Mouse (Mus musculus): ENCODE measurements around the gene Sag. TPM values are rescaled to one million over a fixed set of nuclear protein-coding genes. Genes with fewer than 3 reads are reported as not detected.

Sag gene
- total RNA-seq (2014; rRNA removed) (0.09 and 0.27 TPM in 2 replicates), polyA plus RNA-seq (2012; rRNA removed) (0.15 TPM in 1 of 2 replicates, not detected in the other)

GRCm38 (mm10) chr1:87803576-87803975 is at the start of gene Sag:
Sag (plus strand) TSS chr1:87803680.
- 45% methylated on average over 6 of the region's 6 CpGs for WGBS
- no peaks in the 10 kb centered on the region for H3K36me3 ChIP-seq (ENCODE audit: control insufficient read depth, insufficient read depth, low read length)
- no peak within 1 kb of the TSS for H3K27ac ChIP-seq (replicated peaks; ENCODE audit: insufficient read depth, low read depth, low read length)
- no peak for DNase-seq (ENCODE audit: extremely low read depth, low read depth, low spot score)
- peaks cover 5% of the 10 kb centered on the region; the same call in 1 of the 2 replicates for H3K4me1 ChIP-seq (ENCODE audit: control insufficient read depth, insufficient read depth, low read length)
- no peaks in the 10 kb centered on the region for H3K27me3 ChIP-seq (ENCODE audit: control insufficient read depth, insufficient read depth, low read length)
- no peaks in the 10 kb centered on the region for H3K79me2 ChIP-seq (ENCODE audit: control insufficient read depth, insufficient read depth, low read length)
- no peak within 1 kb of the TSS for H3K9ac ChIP-seq (ENCODE audit: low read depth, low read length)
- H3K4me3 ChIP-seq (ENCODE audit: insufficient read depth, low read depth, low read length) = no peak within 1 kb of the TSS
- no peak for TF ChIP-seq POLR2A (IDR thresholded peaks at IDR 0.05; ENCODE audit: extremely low read depth, insufficient read depth, low read length)
- no peak for TF ChIP-seq CTCF (IDR thresholded peaks at IDR 0.05; ENCODE audit: low read depth, low read length)

GRCm38 (mm10) chr1:87755641-87756470 is 47.6 kb upstream of the Sag start, which contains the start of gene Atg16l1:
Atg16l1 (plus strand) TSS chr1:87755870.
- peaks cover 10% of the 10 kb centered on the region for H3K4me1 ChIP-seq (ENCODE audit: control insufficient read depth, insufficient read depth, low read length)
- no peaks in the 10 kb centered on the region for H3K27me3 ChIP-seq (ENCODE audit: control insufficient read depth, insufficient read depth, low read length)
- H3K79me2 ChIP-seq (ENCODE audit: control insufficient read depth, insufficient read depth, low read length) = peaks cover 21% of the 10 kb centered on the region
- H3K27ac ChIP-seq (replicated peaks; ENCODE audit: insufficient read depth, low read depth, low read length) = peak within 1 kb of the TSS; percentile 80
- peak; percentile 87 for DNase-seq (ENCODE audit: extremely low read depth, low read depth, low spot score)
- TF ChIP-seq CTCF (IDR thresholded peaks at IDR 0.05; ENCODE audit: low read depth, low read length) (peak; percentile 55), POLR2A (IDR thresholded peaks at IDR 0.05; ENCODE audit: extremely low read depth, insufficient read depth, low read length) (peak; percentile 69; the same call in 1 of the 2 replicates)
- peak within 1 kb of the TSS; percentile 99 for H3K9ac ChIP-seq (ENCODE audit: low read depth, low read length)
- peaks cover 21% of the 10 kb centered on the region for H3K36me3 ChIP-seq (ENCODE audit: control insufficient read depth, insufficient read depth, low read length)
- H3K4me3 ChIP-seq (ENCODE audit: insufficient read depth, low read depth, low read length) = peak within 1 kb of the TSS; percentile 97
- 1% methylated on average over 79 of the region's 79 CpGs for WGBS

GRCm38 (mm10) chr1:87763821-87764220 is 39.7 kb upstream of the Sag start:
- no peak overlapping the region for H3K4me3 ChIP-seq (ENCODE audit: insufficient read depth, low read depth, low read length)
- 19% methylated on average over 3 of the region's 3 CpGs for WGBS
- peaks cover 3% of the 10 kb centered on the region; the same call in 1 of the 2 replicates for H3K79me2 ChIP-seq (ENCODE audit: control insufficient read depth, insufficient read depth, low read length)
- H3K36me3 ChIP-seq (ENCODE audit: control insufficient read depth, insufficient read depth, low read length) = peaks cover 70% of the 10 kb centered on the region
- peaks cover 15% of the 10 kb centered on the region for H3K4me1 ChIP-seq (ENCODE audit: control insufficient read depth, insufficient read depth, low read length)
- peak overlapping the region; percentile 81 for H3K27ac ChIP-seq (replicated peaks; ENCODE audit: insufficient read depth, low read depth, low read length)
- no peaks in the 10 kb centered on the region for H3K27me3 ChIP-seq (ENCODE audit: control insufficient read depth, insufficient read depth, low read length)
- DNase-seq (ENCODE audit: extremely low read depth, low read depth, low spot score) = peak; percentile 82
- no peak for TF ChIP-seq CTCF (IDR thresholded peaks at IDR 0.05; ENCODE audit: low read depth, low read length)
- no peak for TF ChIP-seq POLR2A (IDR thresholded peaks at IDR 0.05; ENCODE audit: extremely low read depth, insufficient read depth, low read length)
- no peak overlapping the region for H3K9ac ChIP-seq (ENCODE audit: low read depth, low read length)

GRCm38 (mm10) chr1:87765741-87766140 is 37.7 kb upstream of the Sag start:
- peaks cover 3% of the 10 kb centered on the region; the same call in 1 of the 2 replicates for H3K79me2 ChIP-seq (ENCODE audit: control insufficient read depth, insufficient read depth, low read length)

GRCm38 (mm10) chr1:87766233-87766632 is 37.2 kb upstream of the Sag start:
- 93% methylated on average over 3 of the region's 3 CpGs for WGBS
- H3K27ac ChIP-seq (replicated peaks; ENCODE audit: insufficient read depth, low read depth, low read length) = no peak overlapping the region
- H3K4me1 ChIP-seq (ENCODE audit: control insufficient read depth, insufficient read depth, low read length) = peaks cover 15% of the 10 kb centered on the region
- DNase-seq (ENCODE audit: extremely low read depth, low read depth, low spot score) = no peak
- peaks cover 63% of the 10 kb centered on the region for H3K36me3 ChIP-seq (ENCODE audit: control insufficient read depth, insufficient read depth, low read length)
- TF ChIP-seq POLR2A (IDR thresholded peaks at IDR 0.05; ENCODE audit: extremely low read depth, insufficient read depth, low read length) (no peak), CTCF (IDR thresholded peaks at IDR 0.05; ENCODE audit: low read depth, low read length) (peak; percentile 75)
- H3K27me3 ChIP-seq (ENCODE audit: control insufficient read depth, insufficient read depth, low read length) = no peaks in the 10 kb centered on the region
- no peak overlapping the region for H3K9ac ChIP-seq (ENCODE audit: low read depth, low read length)
- peaks cover 3% of the 10 kb centered on the region; the same call in 1 of the 2 replicates for H3K79me2 ChIP-seq (ENCODE audit: control insufficient read depth, insufficient read depth, low read length)
- no peak overlapping the region for H3K4me3 ChIP-seq (ENCODE audit: insufficient read depth, low read depth, low read length)

More at GRCm38 (mm10) chr1:87765741-87766140, 37.7 kb upstream of the Sag start:
- Histone ChIP-seq H3K36me3 (ENCODE audit: control insufficient read depth, insufficient read depth, low read length) (peaks cover 64% of the 10 kb centered on the region), H3K27me3 (ENCODE audit: control insufficient read depth, insufficient read depth, low read length) (no peaks in the 10 kb centered on the region), H3K4me1 (ENCODE audit: control insufficient read depth, insufficient read depth, low read length) (peaks cover 15% of the 10 kb centered on the region), H3K4me3 (ENCODE audit: insufficient read depth, low read depth, low read length) (no peak overlapping the region), H3K27ac (replicated peaks; ENCODE audit: insufficient read depth, low read depth, low read length) (no peak overlapping the region), H3K9ac (ENCODE audit: low read depth, low read length) (no peak overlapping the region)
- TF ChIP-seq POLR2A (IDR thresholded peaks at IDR 0.05; ENCODE audit: extremely low read depth, insufficient read depth, low read length) = no peak
- TF ChIP-seq CTCF (IDR thresholded peaks at IDR 0.05; ENCODE audit: low read depth, low read length) = no peak
- DNase-seq (ENCODE audit: extremely low read depth, low read depth, low spot score) = no peak
- 93% methylated on average over 2 of the region's 2 CpGs for WGBS

Measured in liver, adult 2 months (tissue).